Mouse (Mus musculus): Measurements from ENCODE around the gene Lgi4. TPM values are rescaled to one million over a fixed set of nuclear protein-coding genes. Genes with fewer than 3 reads are reported as not detected.

Lgi4 gene
- polyA plus RNA-seq, 2 experiments, result 0.16 TPM; not detected in 1

DNA sequence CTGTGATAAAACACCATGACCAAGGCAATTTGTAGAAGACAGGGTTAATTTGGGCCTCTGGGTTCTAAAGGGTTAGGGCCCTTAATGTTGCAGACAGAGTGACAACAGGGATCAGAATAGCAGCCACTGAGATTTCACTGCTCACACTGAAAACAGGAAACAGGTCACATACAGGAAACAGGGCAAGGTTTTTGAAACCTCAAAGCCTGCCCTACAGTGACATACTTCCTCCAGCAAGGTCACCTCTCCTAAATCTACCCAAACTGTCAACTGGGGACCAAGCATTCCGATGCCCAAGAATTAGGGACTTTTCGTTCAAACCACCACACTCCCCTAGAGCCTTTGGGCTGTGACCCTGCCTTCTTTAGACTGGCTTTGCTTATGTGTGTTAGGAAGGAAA lies 30.6 kb downstream of the Lgi4 start:
- H3K4me1 ChIP-seq (replicated peaks; ENCODE audit: control insufficient read depth in 2 of 2, insufficient read depth in 2 of 2, low read length in 1 of 2), result peaks cover 0 to 4% of the 10 kb centered on the region in 2 experiments; a peak in 1 of 4 replicates
- H3K9ac ChIP-seq (replicated peaks), result no peak overlapping the region
- TF ChIP-seq EP300 (IDR thresholded peaks at IDR 0.05; ENCODE audit: low read depth), result no peak
- no peak for TF ChIP-seq CTCF (IDR thresholded peaks at IDR 0.05; ENCODE audit: low read depth)
- H3K27ac ChIP-seq, result no peak overlapping the region
- WGBS (ENCODE audit: insufficient replicate concordance), result 15% methylated on average over 2 of the region's 2 CpGs
- ATAC-seq (ENCODE audit: insufficient read depth) (no peak), DNase-seq (ENCODE audit: low read depth in 3 of 3, low spot score in 3 of 3) (no peak)
- no peak overlapping the region for H3K4me2 ChIP-seq (ENCODE audit: low read depth)
- H3K36me3 ChIP-seq (replicated peaks; ENCODE audit: control insufficient read depth, insufficient read depth, low read depth), result no peaks in the 10 kb centered on the region
- H3K4me3 ChIP-seq (ENCODE audit: insufficient read depth in 1 of 2, low read depth in 2 of 2, low read length in 2 of 2), result no peak overlapping the region
- H3K27me3 ChIP-seq (ENCODE audit: control insufficient read depth, insufficient read depth, low read length), result no peaks in the 10 kb centered on the region
- H3K9me3 ChIP-seq (ENCODE audit: control insufficient read depth, low read length), result no peaks in the 10 kb centered on the region

DNA sequence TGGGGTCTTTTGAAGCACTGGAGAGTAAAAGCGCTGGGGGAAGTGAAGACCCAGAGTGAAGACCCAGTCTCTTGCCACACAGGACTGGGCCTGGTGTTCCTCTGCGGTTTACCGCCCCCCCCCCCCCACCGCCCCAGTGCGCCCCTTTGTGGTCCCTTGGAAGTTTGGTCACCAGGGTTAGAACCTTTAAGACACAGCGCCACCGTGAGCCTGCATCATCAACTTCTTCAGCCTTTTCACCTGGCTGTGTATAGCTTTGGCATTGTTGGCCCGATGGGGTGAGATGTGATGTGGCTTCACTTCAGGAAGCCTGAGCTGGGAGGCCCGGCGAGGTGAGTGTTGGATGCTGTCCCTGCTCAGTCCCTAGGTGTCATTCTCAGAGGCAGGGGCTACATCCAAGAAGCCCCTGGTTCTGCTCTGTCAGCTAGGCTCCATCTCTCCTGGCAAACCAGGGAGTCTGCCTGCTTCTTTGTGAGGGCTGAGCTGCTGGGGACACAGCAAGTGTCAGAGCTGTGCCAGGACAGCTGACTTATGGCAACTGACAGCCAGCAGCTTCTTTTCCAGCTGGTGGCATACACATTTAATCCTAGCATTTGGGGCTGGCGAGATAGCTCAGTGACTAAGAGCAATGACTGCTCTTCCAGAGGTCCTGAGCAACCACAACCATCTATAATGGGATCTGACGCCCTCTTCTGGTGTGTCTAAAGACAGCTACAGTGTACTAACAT lies 35.8 kb downstream of the Lgi4 start:
- H3K27ac ChIP-seq, result no peak overlapping the region
- no peaks in the 10 kb centered on the region for H3K27me3 ChIP-seq (ENCODE audit: control insufficient read depth, insufficient read depth, low read length)
- WGBS (ENCODE audit: insufficient replicate concordance), result 20% methylated on average over 10 of the region's 12 CpGs
- no peak overlapping the region for H3K4me3 ChIP-seq (ENCODE audit: insufficient read depth in 1 of 2, low read depth in 2 of 2, low read length in 2 of 2)
- H3K4me2 ChIP-seq (ENCODE audit: low read depth), result no peak overlapping the region
- no peak overlapping the region for H3K9ac ChIP-seq (replicated peaks)
- DNase-seq (ENCODE audit: low read depth in 3 of 3, low spot score in 3 of 3) (no peak), ATAC-seq (ENCODE audit: insufficient read depth) (no peak)
- no peaks in the 10 kb centered on the region for H3K9me3 ChIP-seq (ENCODE audit: control insufficient read depth, low read length)
- TF ChIP-seq EP300 (IDR thresholded peaks at IDR 0.05; ENCODE audit: low read depth) (no peak), CTCF (IDR thresholded peaks at IDR 0.05; ENCODE audit: low read depth) (peak; percentile 19; the same call in 1 of the 2 replicates)
- no peaks in the 10 kb centered on the region for H3K4me1 ChIP-seq (replicated peaks; ENCODE audit: control insufficient read depth in 2 of 2, insufficient read depth in 2 of 2, low read length in 1 of 2)
- H3K36me3 ChIP-seq (replicated peaks; ENCODE audit: control insufficient read depth, insufficient read depth, low read depth), result no peaks in the 10 kb centered on the region

DNA sequence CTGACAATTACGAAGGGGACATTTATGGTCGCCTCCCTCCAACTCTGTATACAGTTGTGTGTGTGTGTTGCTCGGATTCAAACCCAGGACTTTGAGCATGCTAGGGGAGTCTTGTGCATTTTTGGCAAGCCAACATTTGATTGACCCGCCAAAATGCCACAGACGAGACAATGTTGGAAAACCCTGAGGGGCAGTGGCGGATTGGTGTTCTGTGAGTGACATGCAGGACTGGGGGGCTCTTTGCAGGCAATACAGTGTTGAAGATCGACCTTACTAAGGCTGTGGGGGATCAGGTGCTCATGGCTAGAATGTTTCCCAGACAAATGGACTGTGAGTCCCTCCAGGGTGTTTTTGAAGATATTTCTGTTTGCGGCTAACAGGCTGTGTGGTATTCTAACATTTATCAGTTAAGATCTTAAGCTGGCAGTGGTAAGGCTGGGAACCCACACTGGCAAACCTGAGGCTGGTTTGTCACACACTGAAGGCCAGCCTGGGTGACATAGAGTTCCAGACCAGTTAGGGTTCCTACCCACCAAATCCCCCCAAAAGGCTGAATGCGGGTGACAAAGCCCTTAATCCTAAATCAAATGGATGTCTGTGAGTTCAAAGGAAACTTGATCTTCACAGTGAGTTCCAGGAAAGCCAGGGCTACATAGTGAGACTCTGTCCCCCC lies 37.9 kb downstream of the Lgi4 start:
- no peaks in the 10 kb centered on the region for H3K36me3 ChIP-seq (replicated peaks; ENCODE audit: control insufficient read depth, insufficient read depth, low read depth)
- H3K4me1 ChIP-seq (replicated peaks; ENCODE audit: control insufficient read depth in 2 of 2, insufficient read depth in 2 of 2, low read length in 1 of 2), result no peaks in the 10 kb centered on the region
- ATAC-seq (ENCODE audit: insufficient read depth) (no peak), DNase-seq (ENCODE audit: low read depth in 3 of 3, low spot score in 3 of 3) (no peak)
- no peak overlapping the region for H3K9ac ChIP-seq (replicated peaks)
- no peaks in the 10 kb centered on the region for H3K9me3 ChIP-seq (ENCODE audit: control insufficient read depth, low read length)
- H3K27me3 ChIP-seq (ENCODE audit: control insufficient read depth, insufficient read depth, low read length), result no peaks in the 10 kb centered on the region
- no peak overlapping the region for H3K4me2 ChIP-seq (ENCODE audit: low read depth)
- H3K27ac ChIP-seq, result no peak overlapping the region
- TF ChIP-seq CTCF (IDR thresholded peaks at IDR 0.05; ENCODE audit: low read depth) (no peak), EP300 (IDR thresholded peaks at IDR 0.05; ENCODE audit: low read depth) (no peak)
- no peak overlapping the region for H3K4me3 ChIP-seq (ENCODE audit: insufficient read depth in 1 of 2, low read depth in 2 of 2, low read length in 2 of 2)
- 60% methylated on average over 9 of the region's 9 CpGs for WGBS (ENCODE audit: insufficient replicate concordance)

DNA sequence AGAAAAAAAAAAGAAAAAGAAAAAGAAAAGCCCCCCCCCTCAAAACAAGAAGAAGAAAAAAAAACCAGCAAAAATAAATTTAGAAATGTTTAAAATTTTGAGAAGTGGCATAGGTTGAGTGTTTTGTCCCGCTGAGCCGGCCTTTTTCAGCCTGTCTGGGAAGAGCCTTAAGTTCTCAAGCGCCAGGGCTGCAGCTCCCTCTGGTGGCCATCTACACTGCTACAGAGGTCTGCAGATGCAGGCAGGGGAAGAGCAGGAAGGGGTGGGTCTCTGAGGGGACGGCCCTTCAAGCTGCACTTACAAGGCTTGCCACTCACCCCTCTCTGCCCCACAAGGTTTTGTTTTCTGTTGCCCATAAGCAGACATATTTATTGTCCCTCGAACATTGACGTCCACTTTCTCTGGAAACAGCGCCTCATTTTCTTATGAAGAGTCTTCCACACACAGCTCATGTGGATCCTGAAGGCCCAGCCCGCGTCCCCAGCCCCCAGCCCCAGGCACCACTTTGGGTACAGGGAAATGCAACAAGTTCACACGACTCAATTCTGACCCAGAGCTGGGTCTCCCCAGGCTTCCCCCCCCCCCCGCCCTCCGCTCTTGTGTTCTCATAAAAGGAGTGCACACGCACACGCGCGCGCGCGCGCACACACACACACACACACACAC lies 38.6 kb downstream of the Lgi4 start:
- H3K36me3 ChIP-seq (replicated peaks; ENCODE audit: control insufficient read depth, insufficient read depth, low read depth), result no peaks in the 10 kb centered on the region
- H3K27ac ChIP-seq, result no peak overlapping the region
- TF ChIP-seq CTCF (IDR thresholded peaks at IDR 0.05; ENCODE audit: low read depth) (peak; percentile 90), EP300 (IDR thresholded peaks at IDR 0.05; ENCODE audit: low read depth) (no peak)
- H3K4me2 ChIP-seq (ENCODE audit: low read depth), result peak overlapping the region; percentile 41; the same call in 1 of the 2 replicates
- no peak overlapping the region for H3K9ac ChIP-seq (replicated peaks)
- no peaks in the 10 kb centered on the region for H3K4me1 ChIP-seq (replicated peaks; ENCODE audit: control insufficient read depth in 2 of 2, insufficient read depth in 2 of 2, low read length in 1 of 2)
- H3K27me3 ChIP-seq (ENCODE audit: control insufficient read depth, insufficient read depth, low read length), result no peaks in the 10 kb centered on the region
- no peaks in the 10 kb centered on the region for H3K9me3 ChIP-seq (ENCODE audit: control insufficient read depth, low read length)
- DNase-seq (ENCODE audit: low read depth in 3 of 3, low spot score in 3 of 3) (peak; percentile 49 to 63 (median 60)), ATAC-seq (ENCODE audit: insufficient read depth) (peak; percentile 72; the same call in 1 of the 2 replicates)
- no peak overlapping the region; a peak in 1 of 4 replicates for H3K4me3 ChIP-seq (ENCODE audit: insufficient read depth in 1 of 2, low read depth in 2 of 2, low read length in 2 of 2)
- WGBS (ENCODE audit: insufficient replicate concordance), result 43% methylated on average over 20 of the region's 20 CpGs
